Mouse (Mus musculus) spleen, adult 2 months (tissue): Measurements from ENCODE around the gene Cdc7. TPM values are rescaled to one million over a fixed set of nuclear protein-coding genes. Genes with fewer than 3 reads are reported as not detected.

Experiments used
- DNase-seq, 2 experiments: peaks; one replicate each; pipeline versions ENCODE4 v3.0.0 to v3.0.0-alpha.2; 2012 to 2021; ENCODE audit warnings: low spot score in 2 of 2, low read depth in 1 of 2
- H3K27ac ChIP-seq: fragments of 200-500 bp; 2 replicates; pipeline ENCODE4 v1.5.1; 2012; ENCODE audit warnings: low read length, inconsistent platforms; ENCODE audit not compliant: insufficient read depth
- H3K27me3 ChIP-seq: fragments of 200-500 bp; 2 replicates; pipeline ENCODE4 v1.6.1; 2012; ENCODE audit warnings: mild to moderate bottlenecking, moderate library complexity, low read length, inconsistent platforms; ENCODE audit not compliant: control insufficient read depth, insufficient read depth
- H3K36me3 ChIP-seq: fragments of 200-500 bp; 2 replicates; pipeline ENCODE4 v1.6.1; 2012; ENCODE audit warnings: mild to moderate bottlenecking, low read length, inconsistent platforms; ENCODE audit not compliant: control insufficient read depth, insufficient read depth
- H3K4me1 ChIP-seq: fragments of 200-500 bp; 2 replicates; pipeline ENCODE4 v1.6.1; 2011; ENCODE audit warnings: inconsistent platforms; ENCODE audit not compliant: control insufficient read depth, insufficient read depth, insufficient read length
- H3K4me3 ChIP-seq: fragments of 200-500 bp; 2 replicates; pipeline ENCODE4 v1.5.1; 2011; ENCODE audit warnings: mild to moderate bottlenecking, inconsistent platforms; ENCODE audit not compliant: insufficient read depth, insufficient read length; ENCODE audit errors: extremely low read depth
- CTCF ChIP-seq: fragments of 200-500 bp; IDR thresholded peaks from 2 replicates; pipeline ENCODE4 v1.5.1; 2011; ENCODE audit warnings: mild to moderate bottlenecking, inconsistent platforms; ENCODE audit not compliant: insufficient read depth, insufficient read length, insufficient replicate concordance; ENCODE audit errors: extremely low read depth
- POLR2A ChIP-seq: fragments of 200-500 bp; IDR thresholded peaks from 2 replicates; pipeline ENCODE4 v1.6.1; 2011; ENCODE audit warnings: low read depth, low read length, inconsistent platforms
- WGBS: fragments of 180-500 bp; shearing (Covaris S2); methylation state at CpG from one replicate; pipeline ENCODE4 v1.1.7; 2018; 5-methylcytosine and 5-hydroxymethylcytosine counted together
- polyA plus RNA-seq: library from polyadenylated mRNA; depleted of rRNA; stranded (reverse); fragments of >200 nt; gene quantifications from 2 replicates; pipeline ENCODE4 v1.2.3, GENCODE M21; 2012; rRNA removed

Cdc7 gene
- polyA plus RNA-seq, result 6.8 and 6.9 TPM in 2 replicates

- Histone ChIP-seq H3K36me3 (no peaks in the 10 kb centered on the region), H3K4me1 (peaks cover 3% of the 10 kb centered on the region), H3K27ac (peak within 1 kb of the TSS; percentile 55), H3K27me3 (no peaks in the 10 kb centered on the region), H3K4me3 (peak within 1 kb of the TSS; percentile 83)
- TF ChIP-seq POLR2A, result no peak
- no peak for TF ChIP-seq CTCF
- peak; percentile 76 to 91 for DNase-seq
- 8% methylated on average over 54 of the region's 54 CpGs for WGBS
Measured at GRCm38 (mm10) chr5:106963584-106964512, at the start of gene Cdc7. Gene Cdc7, plus strand, starts transcription at chr5:106964322.

GRCm38 (mm10) chr5:106919315-106919714 is 44.8 kb upstream of the Cdc7 start:
- no peak overlapping the region for H3K4me3 ChIP-seq
- TF ChIP-seq POLR2A (no peak), CTCF (no peak)
- no peak for DNase-seq
- H3K27ac ChIP-seq, result no peak overlapping the region
- no peaks in the 10 kb centered on the region for H3K27me3 ChIP-seq
- no peaks in the 10 kb centered on the region for H3K4me1 ChIP-seq
- no peaks in the 10 kb centered on the region for H3K36me3 ChIP-seq

- Histone ChIP-seq H3K27ac (no peak within 1 kb of the TSS), H3K36me3 (no peaks in the 10 kb centered on the region), H3K27me3 (peaks cover 3% of the 10 kb centered on the region; the same call in 1 of the 2 replicates), H3K4me3 (peak within 1 kb of the TSS; percentile 56), H3K4me1 (peaks cover 3% of the 10 kb centered on the region; the same call in 1 of the 2 replicates)
- WGBS, result 3% methylated on average over 63 of the region's 76 CpGs
- TF ChIP-seq POLR2A (no peak), CTCF (no peak)
- DNase-seq, result peak in 1 of 2 experiments; percentile 4
Measured at GRCm38 (mm10) chr5:106925488-106926368, 38.4 kb upstream of the Cdc7 start, which contains the start of gene Hfm1. Gene Hfm1, minus strand, starts transcription at chr5:106926321.

- no peak overlapping the region for H3K27ac ChIP-seq
- TF ChIP-seq POLR2A, result no peak
- peaks cover 3% of the 10 kb centered on the region; the same call in 1 of the 2 replicates for H3K4me1 ChIP-seq
- no peak for DNase-seq
- no peak overlapping the region for H3K4me3 ChIP-seq
- peaks cover 3% of the 10 kb centered on the region; the same call in 1 of the 2 replicates for H3K27me3 ChIP-seq
- H3K36me3 ChIP-seq, result no peaks in the 10 kb centered on the region
- WGBS, result 93% methylated on average over 4 of the region's 4 CpGs
Measured at GRCm38 (mm10) chr5:106926369-106926686, 37.8 kb upstream of the Cdc7 start.

- Histone ChIP-seq H3K36me3 (no peaks in the 10 kb centered on the region), H3K27ac (no peak overlapping the region), H3K4me3 (no peak overlapping the region), H3K4me1 (peaks cover 3% of the 10 kb centered on the region; the same call in 1 of the 2 replicates), H3K27me3 (peaks cover 3% of the 10 kb centered on the region; the same call in 1 of the 2 replicates)
- TF ChIP-seq POLR2A (no peak), CTCF (no peak)
- no peak for DNase-seq
- 84% methylated on average over 4 of the region's 4 CpGs for WGBS
Measured at GRCm38 (mm10) chr5:106927996-106928395, 36.1 kb upstream of the Cdc7 start.

GRCm38 (mm10) chr5:106946342-106946741 is 17.8 kb upstream of the Cdc7 start:
- no peak overlapping the region for H3K4me3 ChIP-seq
- H3K4me1 ChIP-seq, result no peaks in the 10 kb centered on the region
- no peak for TF ChIP-seq POLR2A
- no peak for TF ChIP-seq CTCF
- no peak overlapping the region for H3K27ac ChIP-seq
- 81% methylated on average over 4 of the region's 4 CpGs for WGBS
- H3K36me3 ChIP-seq, result no peaks in the 10 kb centered on the region
- DNase-seq, result no peak
- H3K27me3 ChIP-seq, result no peaks in the 10 kb centered on the region
